Mouse (Mus musculus) spleen, adult 2 months (tissue): ENCODE measurements around the gene Pitpnc1.

Experiments
- CTCF ChIP-seq: fragments of 200-500 bp; IDR thresholded peaks from 2 replicates; pipeline ENCODE4 v1.5.1; 2011; ENCODE audit warnings: mild to moderate bottlenecking, inconsistent platforms; ENCODE audit not compliant: insufficient read depth, insufficient read length, insufficient replicate concordance; ENCODE audit errors: extremely low read depth
- POLR2A ChIP-seq: fragments of 200-500 bp; IDR thresholded peaks from 2 replicates; pipeline ENCODE4 v1.6.1; 2011; ENCODE audit warnings: low read depth, low read length, inconsistent platforms

GRCm38 (mm10) chr11:107386481-107386880, 84.0 kb downstream of the Pitpnc1 start:
- TF ChIP-seq CTCF (no peak), POLR2A (no peak)
